ENCODE assay signal across 9 mouse cellular contexts in the genomic region with DNA sequence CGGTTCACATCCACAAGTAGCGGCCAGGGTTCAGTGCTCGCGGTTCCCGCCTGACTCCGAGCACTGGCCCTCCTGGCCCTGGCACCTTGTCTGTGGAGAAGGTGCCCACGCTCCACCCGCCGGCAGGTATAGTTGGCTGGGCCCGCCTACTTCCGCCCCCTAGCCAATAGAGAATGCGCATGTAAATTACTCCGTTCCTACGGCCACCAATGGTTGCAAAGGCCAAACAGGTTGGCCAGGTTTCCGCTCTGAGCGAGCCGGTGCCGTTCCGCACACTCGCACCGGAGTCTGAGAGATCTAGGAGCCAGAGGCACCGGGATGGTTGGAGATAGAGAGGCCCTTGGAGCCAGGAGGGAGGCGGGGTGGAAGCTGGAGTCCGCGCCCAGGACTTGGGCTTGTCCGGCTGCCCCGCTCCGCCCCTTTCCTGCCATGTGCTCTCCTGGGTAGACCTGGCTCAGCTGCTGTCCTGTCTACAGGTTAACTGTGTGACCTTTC. TPM values are rescaled to one million over a fixed set of nuclear protein-coding genes. Genes with fewer than 3 reads are reported as not detected.
A peak's percentile ranks its signal among the peaks of the same experiment; 100 is the strongest.
DNase-seq lines count a peak whose midpoint lies in the region; ATAC-seq and TF ChIP-seq lines count a peak whose summit lies in the region.
"Had no signal": no experiment of that assay in that cellular context is flagged by ENCODE, and none has a peak within 500 bp of the region (broad histone marks: within the 10 kb centered on the region; RNA-seq: fewer than 3 reads in every experiment).

No protein-coding gene starts in this region.

- ATAC-seq in erythroblast, adult 5-6 weeks (replicated peaks; ENCODE audit: low FRiP score, poor library complexity, severe bottlenecking), result peak; percentile 79
- peak; percentile 77 for ATAC-seq in liver, embryonic 16.5 days (ENCODE audit: low read depth)
- no peak for ATAC-seq in neural tube, embryonic 11.5 days (ENCODE audit: insufficient read depth, low FRiP score, low TSS enrichment)
- ATAC-seq in stomach, postnatal 0 days (ENCODE audit: low FRiP score, low TSS enrichment), result peak; percentile 97

- peak overlapping the region; percentile 44; the same call in 1 of the 2 replicates for H3K4me3 ChIP-seq in spleen, adult 2 months (ENCODE audit: extremely low read depth, insufficient read depth, insufficient read length)
- peak overlapping the region; percentile 50 for H3K4me3 ChIP-seq in liver, embryonic 16.5 days (ENCODE audit: low read depth, low read length)
- H3K4me3 ChIP-seq in neural tube, embryonic 11.5 days (ENCODE audit: low read depth, low read length), result peak overlapping the region; percentile 46
- peak overlapping the region; percentile 24 for H3K4me3 ChIP-seq in stomach, postnatal 0 days (ENCODE audit: low read depth, low read length)

- no peak for TF ChIP-seq POLR2A in spleen, adult 2 months (IDR thresholded peaks at IDR 0.05; ENCODE audit: low read depth, low read length)

- TF ChIP-seq CTCF in spleen, adult 2 months (IDR thresholded peaks at IDR 0.05; ENCODE audit: extremely low read depth, insufficient read depth, insufficient read length, insufficient replicate concordance), result no peak
- no peak for TF ChIP-seq CTCF in stomach, postnatal 0 days (IDR thresholded peaks at IDR 0.05; ENCODE audit: low read depth)

- WGBS in spleen, adult 2 months, result 43% methylated on average over 28 of the region's 28 CpGs
- 14% methylated on average over 28 of the region's 28 CpGs for WGBS in liver, embryonic 16.5 days (ENCODE audit: insufficient replicate concordance)
- under 1% methylated on average over 28 of the region's 28 CpGs for WGBS in neural tube, embryonic 11.5 days
- 8% methylated on average over 28 of the region's 28 CpGs for WGBS in stomach, postnatal 0 days

- DNase-seq in spleen, adult 2 months (ENCODE audit: low read depth in 1 of 2, low spot score in 2 of 2), result peak in 1 of 2 experiments; percentile 57
- DNase-seq in spleen, adult 12 weeks (ENCODE audit: low spot score), result no peak
- DNase-seq in heart, postnatal 36 days, result peak; percentile 19 to 21
- DNase-seq in kidney, postnatal 36 days, result peak; percentile 93 to 95
- peak; percentile 57 for DNase-seq in neural tube, embryonic 11.5 days (ENCODE audit: low spot score)
- peak; percentile 94 for DNase-seq in stomach, postnatal 0 days (ENCODE audit: low spot score)

- no peak overlapping the region for H3K27ac ChIP-seq in spleen, adult 2 months (ENCODE audit: insufficient read depth, low read length)
- peak overlapping the region; percentile 34; the same call in 1 of the 2 replicates for H3K27ac ChIP-seq in liver, embryonic 16.5 days (ENCODE audit: low read length)
- H3K27ac ChIP-seq in neural tube, embryonic 11.5 days (ENCODE audit: low read depth, low read length), result no peak overlapping the region
- H3K27ac ChIP-seq in stomach, postnatal 0 days (replicated peaks), result peak overlapping the region; percentile 65

- H3K4me2 ChIP-seq in liver, embryonic 16.5 days (ENCODE audit: low read depth, low read length), result peak overlapping the region; percentile 70
- H3K4me2 ChIP-seq in neural tube, embryonic 11.5 days (ENCODE audit: low read depth), result peak overlapping the region; percentile 87
- H3K4me2 ChIP-seq in stomach, postnatal 0 days (replicated peaks; ENCODE audit: low read depth), result peak overlapping the region; percentile 53

- intact Hi-C loops in heart, postnatal 36 days (cut with DNase I), result no loop called here

- no peaks in the 10 kb centered on the region for H3K36me3 ChIP-seq in spleen, adult 2 months (ENCODE audit: control insufficient read depth, insufficient read depth, low read length)
- no peaks in the 10 kb centered on the region for H3K36me3 ChIP-seq in liver, embryonic 16.5 days (ENCODE audit: control insufficient read depth, insufficient read depth)
- H3K36me3 ChIP-seq in neural tube, embryonic 11.5 days (ENCODE audit: control insufficient read depth, insufficient read depth, low read length), result no peaks in the 10 kb centered on the region
- no peaks in the 10 kb centered on the region for H3K36me3 ChIP-seq in stomach, postnatal 0 days (ENCODE audit: control insufficient read depth, insufficient read depth, low read length)
- H3K36me3 ChIP-seq: G1E had no signal

- no peaks in the 10 kb centered on the region for H3K27me3 ChIP-seq in spleen, adult 2 months (ENCODE audit: control insufficient read depth, insufficient read depth, low read length)
- H3K27me3 ChIP-seq in liver, embryonic 16.5 days (ENCODE audit: control insufficient read depth, insufficient read depth, low read depth, low read length), result no peaks in the 10 kb centered on the region
- no peaks in the 10 kb centered on the region for H3K27me3 ChIP-seq in neural tube, embryonic 11.5 days (ENCODE audit: control insufficient read depth, insufficient read depth, low read length)
- no peaks in the 10 kb centered on the region for H3K27me3 ChIP-seq in stomach, postnatal 0 days (ENCODE audit: control insufficient read depth, insufficient read depth, low read length)

- TF ChIP-seq EP300 in stomach, postnatal 0 days (optimal IDR thresholded peaks at IDR 0.05), result no peak

- no peaks in the 10 kb centered on the region for H3K9me3 ChIP-seq in liver, embryonic 16.5 days (replicated peaks; ENCODE audit: control insufficient read depth, low read length)
- no peaks in the 10 kb centered on the region for H3K9me3 ChIP-seq in neural tube, embryonic 11.5 days (ENCODE audit: control insufficient read depth, low read length)
- no peaks in the 10 kb centered on the region for H3K9me3 ChIP-seq in stomach, postnatal 0 days (ENCODE audit: control insufficient read depth, low read length)

- peak overlapping the region; percentile 2; the same call in 1 of the 2 replicates for H3K9ac ChIP-seq in liver, embryonic 16.5 days (ENCODE audit: low read depth, low read length)
- H3K9ac ChIP-seq in neural tube, embryonic 11.5 days (ENCODE audit: low read length), result peak overlapping the region; percentile 39
- no peak overlapping the region for H3K9ac ChIP-seq in stomach, postnatal 0 days (ENCODE audit: low read length)

- H3K4me1 ChIP-seq in spleen, adult 2 months (ENCODE audit: control insufficient read depth, insufficient read depth, insufficient read length), result no peaks in the 10 kb centered on the region; the same call in 1 of the 2 replicates
- H3K4me1 ChIP-seq in liver, embryonic 16.5 days (ENCODE audit: control insufficient read depth, low read depth, low read length), result peaks cover 22% of the 10 kb centered on the region
- H3K4me1 ChIP-seq in neural tube, embryonic 11.5 days (ENCODE audit: control insufficient read depth, insufficient read depth, low read length), result 0 out of 2 replicates have a peak, but pooled peaks cover 4% of the 10 kb centered on the region
- H3K4me1 ChIP-seq in stomach, postnatal 0 days (replicated peaks; ENCODE audit: control insufficient read depth, insufficient read depth), result peaks cover 2% of the 10 kb centered on the region

RNA-seq across cellular contexts. Expression of gene Myh9, which starts 15.7 kb away (rescaled TPM):
- polyA plus RNA-seq in spleen, adult 2 months (2012; rRNA removed), result 138 and 142 TPM in 2 replicates
- total RNA-seq in erythroblast, adult 5-6 weeks (2015; ENCODE audit: low replicate concordance), result 105 and 110 TPM in 2 replicates
- total RNA-seq in erythroblast, adult 5-6 weeks (2017; ENCODE audit: low replicate concordance), result 158 and 246 TPM in 2 replicates
- 100 to 1,000 TPM; 105 to 110 TPM for total RNA-seq in heart, postnatal 36 days (2021)
- polyA plus RNA-seq in liver, embryonic 16.5 days (2015; fragmentation: Nextera tagmentation; extraction: Ambion mirVana), result 19.7 and 21.9 TPM in 2 replicates
- 24.5 and 25.3 TPM in 2 replicates for polyA plus RNA-seq in neural tube, embryonic 11.5 days (2014; fragmentation: Nextera tagmentation; extraction: Ambion mirVana)
- 27.9 and 32.9 TPM in 2 replicates for polyA plus RNA-seq in stomach, postnatal 0 days (2015; fragmentation: Nextera tagmentation; extraction: Ambion mirVana)

Comparison
In these comparisons a context has a peak if more than half of its experiments do, and no peak if none do; other contexts are left out.
1. H3K27ac ChIP-seq: peak in liver, embryonic 16.5 days (single experiment) and stomach, postnatal 0 days (single experiment); none in spleen, adult 2 months (single experiment) and neural tube, embryonic 11.5 days (single experiment).
2. Peak in every context shown above with its lines, with median percentiles within 50 percentile points of each other: H3K4me3 ChIP-seq and H3K4me2 ChIP-seq.